ENCODE assay signal across 9 mouse cellular contexts in genomic region chr2:33165229-33165628, GRCm38 (mm10). TPM values are rescaled to one million over a fixed set of nuclear protein-coding genes. Genes with fewer than 3 reads are reported as not detected.
DNase-seq lines count a peak whose midpoint lies in the region; ATAC-seq lines count a peak whose summit lies in the region.
"Had no signal": no experiment of that assay in that cellular context is flagged by ENCODE, and none has a peak within 500 bp of the region (broad histone marks: within the 10 kb centered on the region; RNA-seq: fewer than 3 reads in every experiment).

No protein-coding gene starts in this region.

- H3K9me3 ChIP-seq in embryonic facial prominence, embryonic 10.5 days: no peaks in the 10 kb centered on the region
- no peaks in the 10 kb centered on the region for H3K9me3 ChIP-seq in hindbrain, embryonic 14.5 days (ENCODE audit: control insufficient read depth, low read length)
- no peaks in the 10 kb centered on the region for H3K9me3 ChIP-seq in limb, embryonic 10.5 days (replicated peaks)
- H3K9me3 ChIP-seq in midbrain, embryonic 14.5 days (ENCODE audit: control insufficient read depth, low read length): no peaks in the 10 kb centered on the region
- H3K9me3 ChIP-seq: liver, embryonic 13.5 days had no signal

- H3K4me2 ChIP-seq in hindbrain, embryonic 14.5 days (replicated peaks): no peak overlapping the region
- no peak overlapping the region for H3K4me2 ChIP-seq in midbrain, embryonic 14.5 days (ENCODE audit: low read length)
- H3K4me2 ChIP-seq: liver, embryonic 13.5 days had no signal

- H3K27me3 ChIP-seq in embryonic facial prominence, embryonic 10.5 days (replicated peaks; ENCODE audit: low read depth, poor library complexity, severe bottlenecking): no peaks in the 10 kb centered on the region
- no peaks in the 10 kb centered on the region for H3K27me3 ChIP-seq in hindbrain, embryonic 14.5 days (ENCODE audit: control insufficient read depth, insufficient read depth, low read length)
- no peaks in the 10 kb centered on the region for H3K27me3 ChIP-seq in limb, embryonic 10.5 days (ENCODE audit: low read depth, poor library complexity, severe bottlenecking)
- H3K27me3 ChIP-seq in midbrain, embryonic 14.5 days (ENCODE audit: control insufficient read depth, insufficient read depth, low read length): no peaks in the 10 kb centered on the region
- H3K27me3 ChIP-seq: liver, embryonic 13.5 days had no signal

- H3K36me3 ChIP-seq in embryonic facial prominence, embryonic 10.5 days (replicated peaks): no peaks in the 10 kb centered on the region
- H3K36me3 ChIP-seq in hindbrain, embryonic 14.5 days (replicated peaks; ENCODE audit: control insufficient read depth, insufficient read depth): peaks cover 54% of the 10 kb centered on the region
- no peaks in the 10 kb centered on the region for H3K36me3 ChIP-seq in limb, embryonic 10.5 days
- H3K36me3 ChIP-seq in midbrain, embryonic 14.5 days (ENCODE audit: control insufficient read depth, insufficient read depth, low read length): peaks cover 32% of the 10 kb centered on the region
- H3K36me3 ChIP-seq: liver, embryonic 13.5 days had no signal

- H3K4me3 ChIP-seq in embryonic facial prominence, embryonic 10.5 days: no peak overlapping the region
- no peak overlapping the region for H3K4me3 ChIP-seq in hindbrain, embryonic 14.5 days (replicated peaks; ENCODE audit: low read length)
- H3K4me3 ChIP-seq in limb, embryonic 10.5 days: no peak overlapping the region
- no peak overlapping the region for H3K4me3 ChIP-seq in midbrain, embryonic 14.5 days (replicated peaks; ENCODE audit: low read depth, low read length)
- H3K4me3 ChIP-seq: liver, embryonic 13.5 days had no signal

- no peak overlapping the region for H3K9ac ChIP-seq in hindbrain, embryonic 14.5 days
- H3K9ac ChIP-seq in midbrain, embryonic 14.5 days (replicated peaks; ENCODE audit: low read length): no peak overlapping the region
- H3K9ac ChIP-seq: liver, embryonic 13.5 days had no signal

- intact Hi-C loops in gastrocnemius, postnatal 14 days (cut with DNase I; ENCODE audit: low total_unique reads): no loop called here

- peak; percentile 64 for DNase-seq in gastrocnemius, postnatal 14 days
- no peak for DNase-seq in gastrocnemius, postnatal 25 days
- no peak for DNase-seq in embryonic facial prominence, embryonic 10.5 days (ENCODE audit: low spot score)
- no peak for DNase-seq in hindbrain, embryonic 14.5 days (ENCODE audit: low spot score)
- DNase-seq in limb, embryonic 10.5 days (ENCODE audit: low spot score): no peak
- DNase-seq in urinary bladder, adult 2 months (ENCODE audit: low spot score): no peak
- DNase-seq in midbrain, embryonic 14.5 days: no peak
- DNase-seq in urinary bladder, postnatal 4 days (ENCODE audit: low spot score in 2 of 2): no peak
- DNase-seq: liver, embryonic 13.5 days had no signal

- H3K4me1 ChIP-seq in embryonic facial prominence, embryonic 10.5 days: peaks cover 49% of the 10 kb centered on the region
- no peaks in the 10 kb centered on the region for H3K4me1 ChIP-seq in hindbrain, embryonic 14.5 days (replicated peaks; ENCODE audit: control insufficient read depth, insufficient read depth, low read length)
- peaks cover 55% of the 10 kb centered on the region for H3K4me1 ChIP-seq in limb, embryonic 10.5 days
- no peaks in the 10 kb centered on the region for H3K4me1 ChIP-seq in midbrain, embryonic 14.5 days (ENCODE audit: control insufficient read depth, insufficient read depth, low read length)

- 67% methylated on average over 4 of the region's 4 CpGs for WGBS in embryonic facial prominence, embryonic 10.5 days
- WGBS in hindbrain, embryonic 14.5 days: 82% methylated on average over 4 of the region's 4 CpGs
- WGBS in limb, embryonic 10.5 days: 72% methylated on average over 4 of the region's 4 CpGs
- WGBS in midbrain, embryonic 14.5 days: 87% methylated on average over 4 of the region's 4 CpGs

- H3K27ac ChIP-seq in embryonic facial prominence, embryonic 10.5 days (replicated peaks): peak overlapping the region; percentile 68
- 0 out of 2 replicates have a peak overlapping the region, but pooled peaks have one; percentile 51 for H3K27ac ChIP-seq in hindbrain, embryonic 14.5 days
- peak overlapping the region; percentile 67 for H3K27ac ChIP-seq in limb, embryonic 10.5 days
- H3K27ac ChIP-seq in midbrain, embryonic 14.5 days (replicated peaks; ENCODE audit: low read depth, low read length): no peak overlapping the region
- H3K27ac ChIP-seq: liver, embryonic 13.5 days had no signal

- ATAC-seq in hindbrain, embryonic 14.5 days (ENCODE audit: low FRiP score): no peak
- ATAC-seq in midbrain, embryonic 14.5 days (ENCODE audit: low FRiP score, low TSS enrichment): no peak

RNA-seq across cellular contexts. Expression of gene Garnl3, which starts 33.8 kb away (rescaled TPM):
- 1 to 10 TPM; 2.0 to 2.3 TPM for total RNA-seq in gastrocnemius, postnatal 14 days (2021)
- 1 to 10 TPM in 1 of 2 experiments, under 1 TPM in 1; 0.49 to 1.7 TPM for total RNA-seq in gastrocnemius, postnatal 25 days (2021)
- polyA plus RNA-seq in embryonic facial prominence, embryonic 10.5 days (2016; fragmentation: Nextera tagmentation; extraction: Ambion mirVana): 5.7 and 10.6 TPM in 2 replicates
- polyA plus RNA-seq in hindbrain, embryonic 14.5 days (2014; fragmentation: Nextera tagmentation; extraction: Ambion mirVana): 67.2 and 67.5 TPM in 2 replicates
- 8.6 and 9.4 TPM in 2 replicates for polyA plus RNA-seq in limb, embryonic 10.5 days (2016; fragmentation: Nextera tagmentation; extraction: Ambion mirVana)
- 3.7 TPM in 2 replicates for polyA plus RNA-seq in urinary bladder, adult 2 months (2012; rRNA removed)
- 44.4 and 51.1 TPM in 2 replicates for polyA plus RNA-seq in midbrain, embryonic 14.5 days (2014; fragmentation: Nextera tagmentation; extraction: Ambion mirVana)

RNA-seq across cellular contexts. Expression of gene Angptl2, which starts 50.6 kb away (rescaled TPM):
- total RNA-seq in gastrocnemius, postnatal 14 days (2021): 100 to 1,000 TPM; 121 to 163 TPM
- total RNA-seq in gastrocnemius, postnatal 25 days (2021): 10 to 100 TPM; 64.2 to 68.7 TPM
- 30.1 and 33.8 TPM in 2 replicates for polyA plus RNA-seq in embryonic facial prominence, embryonic 10.5 days (2016; fragmentation: Nextera tagmentation; extraction: Ambion mirVana)
- polyA plus RNA-seq in hindbrain, embryonic 14.5 days (2014; fragmentation: Nextera tagmentation; extraction: Ambion mirVana): 12.2 and 14.1 TPM in 2 replicates
- 40.1 and 51.8 TPM in 2 replicates for polyA plus RNA-seq in limb, embryonic 10.5 days (2016; fragmentation: Nextera tagmentation; extraction: Ambion mirVana)
- 67.7 and 73.5 TPM in 2 replicates for polyA plus RNA-seq in urinary bladder, adult 2 months (2012; rRNA removed)
- polyA plus RNA-seq in midbrain, embryonic 14.5 days (2014; fragmentation: Nextera tagmentation; extraction: Ambion mirVana): 2.1 and 10.1 TPM in 2 replicates
